Mouse (Mus musculus) E14TG2a.4 (cell line): ENCODE results near the gene Gas7.

Experiments used
- H3K27me3 ChIP-seq: 2 replicates; pipeline ENCODE4 v1.6.1; 2014; ENCODE audit warnings: low read length, control low read depth; ENCODE audit not compliant: insufficient read depth
- H3K36me3 ChIP-seq: 2 replicates; pipeline ENCODE4 v1.6.1; 2014; ENCODE audit warnings: low read length, control low read depth; ENCODE audit not compliant: insufficient read depth
- H3K4me1 ChIP-seq: replicated peaks from 2 replicates; pipeline ENCODE4 v1.6.1; 2014; ENCODE audit warnings: low read depth, low read length, control low read depth
- H3K4me3 ChIP-seq: replicated peaks from 2 replicates; pipeline ENCODE4 v1.5.1; 2014; ENCODE audit warnings: mild to moderate bottlenecking, low read length
- H3K9me3 ChIP-seq: 2 replicates; pipeline ENCODE4 v1.6.1; 2014; ENCODE audit warnings: low read length, control low read depth
- CTCF ChIP-seq: conservative IDR thresholded peaks from 2 replicates; pipeline ENCODE4 v1.5.1; 2014; ENCODE audit warnings: low read length
- NANOG ChIP-seq: IDR thresholded peaks from 2 replicates; pipeline ENCODE4 v1.6.1; 2014; ENCODE audit warnings: borderline replicate concordance, low read length, mixed read lengths
- POU5F1 ChIP-seq: IDR thresholded peaks from 2 replicates; pipeline ENCODE4 v1.6.1; 2014; ENCODE audit warnings: low read length, borderline replicate concordance

Gene Gas7

DNA sequence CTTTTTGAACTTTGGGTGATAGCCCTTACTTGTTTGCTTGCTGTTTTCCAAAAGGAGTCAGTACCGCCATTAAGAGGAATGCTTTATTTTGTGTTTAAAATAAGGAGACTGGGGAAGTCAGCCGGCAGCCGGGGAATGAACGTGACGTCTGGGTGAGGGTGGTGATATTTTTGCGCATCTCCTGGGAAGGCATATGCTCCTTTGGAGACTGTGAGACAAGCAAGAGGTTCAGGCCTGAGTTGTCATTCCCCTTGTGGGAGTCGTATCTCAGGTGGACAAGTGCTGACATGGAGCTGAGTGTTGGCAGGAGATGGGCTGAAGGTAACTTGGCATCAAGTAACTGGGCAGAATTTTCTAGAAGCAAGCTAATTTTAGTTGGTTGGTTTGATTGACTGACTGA, 142.2 kb downstream of the Gas7 start:
- Histone ChIP-seq H3K4me1 (no peaks in the 10 kb centered on the region), H3K4me3 (no peak overlapping the region), H3K9me3 (no peaks in the 10 kb centered on the region), H3K36me3 (no peaks in the 10 kb centered on the region), H3K27me3 (no peaks in the 10 kb centered on the region)
- no peak for TF ChIP-seq CTCF
- TF ChIP-seq POU5F1: no peak
- no peak for TF ChIP-seq NANOG

DNA sequence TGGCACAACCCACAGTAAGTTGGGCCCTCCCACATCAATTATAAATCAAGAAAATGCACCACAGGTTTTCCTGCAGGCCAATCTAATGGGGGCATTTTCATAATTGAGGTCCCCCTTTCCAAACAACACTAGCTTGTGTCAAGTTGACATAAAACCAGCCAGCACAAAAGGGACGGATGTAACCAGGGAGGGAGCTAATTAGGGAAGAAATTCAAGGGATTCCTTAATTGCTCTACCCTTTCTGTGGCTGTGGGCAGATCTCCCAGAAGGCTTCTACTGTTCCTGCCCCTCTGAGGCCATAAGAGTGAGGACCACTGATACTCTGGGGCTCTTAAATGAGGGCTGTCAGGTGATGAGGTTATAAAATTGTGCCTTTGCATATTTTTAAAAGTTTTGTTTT, 143.9 kb downstream of the Gas7 start:
- Histone ChIP-seq H3K27me3 (no peaks in the 10 kb centered on the region), H3K36me3 (no peaks in the 10 kb centered on the region), H3K4me1 (0 out of 2 replicates have a peak, but pooled peaks cover 6% of the 10 kb centered on the region), H3K4me3 (no peak overlapping the region), H3K9me3 (no peaks in the 10 kb centered on the region)
- TF ChIP-seq CTCF (no peak), NANOG (no peak), POU5F1 (no peak)

GRCm38 (mm10) chr11:67600710-67601430, 145.6 kb downstream of the Gas7 start:
- H3K4me1 ChIP-seq: 0 out of 2 replicates have a peak, but pooled peaks cover 6% of the 10 kb centered on the region
- H3K36me3 ChIP-seq: no peaks in the 10 kb centered on the region
- no peak for TF ChIP-seq NANOG
- no peak for TF ChIP-seq CTCF
- no peak for TF ChIP-seq POU5F1
- no peaks in the 10 kb centered on the region for H3K27me3 ChIP-seq
- no peak overlapping the region for H3K4me3 ChIP-seq
- no peaks in the 10 kb centered on the region for H3K9me3 ChIP-seq

DNA sequence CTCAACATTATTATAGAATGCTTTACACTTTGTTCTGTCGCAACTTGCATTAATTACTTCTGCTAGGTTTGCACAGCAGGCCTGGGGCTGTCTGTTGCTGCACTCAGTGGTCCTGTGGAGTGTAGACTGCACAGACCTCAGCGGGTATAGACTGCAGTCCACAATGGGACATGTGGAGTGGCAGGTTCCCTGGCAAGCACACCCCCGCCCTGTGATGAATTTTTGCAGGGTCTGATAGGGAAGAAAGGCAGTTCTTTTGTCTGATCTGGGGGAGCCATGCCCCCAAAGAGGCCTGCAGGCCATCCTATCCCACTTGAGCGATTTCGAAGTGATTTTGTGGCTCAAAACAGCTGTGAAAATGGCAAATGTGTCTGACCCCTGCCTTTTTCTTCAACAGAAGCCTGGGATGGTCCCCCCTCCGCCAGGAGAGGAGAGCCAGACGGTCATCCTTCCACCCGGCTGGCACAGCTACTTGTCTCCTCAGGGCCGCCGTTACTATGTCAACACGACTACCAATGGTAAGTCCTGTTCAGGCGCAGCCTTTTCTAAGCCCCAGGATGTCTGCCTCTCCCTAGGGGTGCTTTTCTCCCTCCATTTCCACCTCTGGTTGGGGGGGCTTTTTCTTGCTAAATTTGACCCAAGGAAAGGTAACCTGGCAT, 147.6 kb downstream of the Gas7 start:
- Histone ChIP-seq H3K27me3 (no peaks in the 10 kb centered on the region), H3K9me3 (peaks cover 5% of the 10 kb centered on the region), H3K4me3 (no peak overlapping the region), H3K36me3 (no peaks in the 10 kb centered on the region), H3K4me1 (0 out of 2 replicates have a peak, but pooled peaks cover 6% of the 10 kb centered on the region)
- TF ChIP-seq POU5F1: no peak
- no peak for TF ChIP-seq NANOG
- no peak for TF ChIP-seq CTCF

- Histone ChIP-seq H3K4me1 (0 out of 2 replicates have a peak, but pooled peaks cover 6% of the 10 kb centered on the region), H3K9me3 (peaks cover 11% of the 10 kb centered on the region), H3K4me3 (no peak overlapping the region), H3K36me3 (no peaks in the 10 kb centered on the region), H3K27me3 (no peaks in the 10 kb centered on the region)
- TF ChIP-seq NANOG (no peak), POU5F1 (no peak), CTCF (no peak)
These were observed 149.2 kb downstream of the Gas7 start for GRCm38 (mm10) chr11:67604481-67604880.

DNA sequence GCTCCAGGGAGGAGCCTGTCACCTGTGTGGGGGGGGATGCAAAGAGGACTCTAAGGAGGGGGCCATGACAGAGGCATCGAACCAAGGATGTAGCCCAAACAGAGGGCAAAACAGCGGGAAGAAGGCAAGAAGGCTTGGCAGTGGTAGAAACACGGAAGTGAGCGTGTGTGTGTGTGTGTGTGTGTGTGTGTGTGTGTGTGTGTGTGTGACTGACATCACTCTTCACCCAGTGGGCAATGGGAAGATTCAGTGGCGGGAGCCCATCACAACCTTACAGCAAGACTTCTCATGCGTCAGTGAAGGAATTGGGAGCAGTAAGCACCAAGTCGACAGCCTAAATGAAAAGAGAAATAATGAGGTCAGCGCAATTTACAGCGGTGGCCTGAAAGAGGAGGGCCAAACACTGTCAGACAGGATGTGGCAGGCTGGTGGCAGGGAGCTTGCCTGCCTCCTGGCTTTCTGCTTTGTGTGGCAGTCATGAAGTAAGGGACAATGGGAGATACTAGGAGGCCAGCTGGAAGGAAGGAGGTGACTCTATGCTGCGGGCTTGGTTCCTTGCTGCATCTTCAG, 153.0 kb downstream of the Gas7 start:
- no peak for TF ChIP-seq NANOG
- TF ChIP-seq POU5F1: no peak
- no peak for TF ChIP-seq CTCF
- Histone ChIP-seq H3K9me3 (peaks cover 11% of the 10 kb centered on the region), H3K36me3 (no peaks in the 10 kb centered on the region)

DNA sequence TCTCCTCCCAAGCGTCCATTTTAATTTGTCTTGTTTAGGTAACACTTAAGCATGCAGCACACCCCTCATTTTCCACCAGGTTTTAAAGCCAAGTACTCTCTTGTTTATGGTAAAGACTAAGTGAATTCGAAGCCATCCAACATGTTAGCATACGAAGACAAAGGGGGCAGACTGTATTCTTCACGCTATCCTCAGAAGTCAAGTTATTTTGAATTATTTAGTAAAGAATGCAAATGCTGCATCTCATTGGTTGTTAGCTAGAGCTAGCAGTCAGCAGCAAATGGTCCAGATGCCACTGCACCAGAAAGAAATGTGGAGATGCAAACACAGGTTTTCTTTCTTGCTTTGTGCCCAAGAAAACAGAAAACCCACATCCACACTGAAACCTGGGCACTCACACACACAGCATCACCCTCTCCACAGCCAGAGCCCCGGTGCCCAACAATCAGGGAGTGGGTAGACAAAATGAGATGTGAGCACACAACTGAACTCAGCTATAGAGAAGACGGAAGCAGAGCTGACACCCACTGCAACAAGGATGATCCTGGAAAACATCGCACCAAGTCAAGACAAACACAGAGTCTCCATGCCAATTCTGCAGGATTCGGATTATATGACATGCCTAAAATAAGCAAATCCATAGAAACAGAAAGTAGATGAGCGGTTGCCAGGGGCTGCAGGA, 157.1 kb downstream of the Gas7 start:
- H3K36me3 ChIP-seq: no peaks in the 10 kb centered on the region
- no peaks in the 10 kb centered on the region for H3K4me1 ChIP-seq
- H3K9me3 ChIP-seq: peaks cover 11% of the 10 kb centered on the region
- TF ChIP-seq POU5F1: no peak
- TF ChIP-seq CTCF: no peak
- TF ChIP-seq NANOG: no peak
- H3K27me3 ChIP-seq: no peaks in the 10 kb centered on the region
- no peak overlapping the region for H3K4me3 ChIP-seq

More for the DNA sequence above, 153.0 kb downstream of the Gas7 start:
- Histone ChIP-seq H3K4me1 (0 out of 2 replicates have a peak, but pooled peaks cover under 1% of the 10 kb centered on the region), H3K27me3 (no peaks in the 10 kb centered on the region), H3K4me3 (no peak overlapping the region)

GRCm38 (mm10) chr11:67616557-67617239, 161.5 kb downstream of the Gas7 start:
- TF ChIP-seq NANOG: no peak
- no peak for TF ChIP-seq CTCF
- no peak for TF ChIP-seq POU5F1
- H3K9me3 ChIP-seq: no peaks in the 10 kb centered on the region

More at GRCm38 (mm10) chr11:67616557-67617239, 161.5 kb downstream of the Gas7 start:
- Histone ChIP-seq H3K4me3 (no peak overlapping the region), H3K36me3 (no peaks in the 10 kb centered on the region), H3K4me1 (no peaks in the 10 kb centered on the region), H3K27me3 (no peaks in the 10 kb centered on the region)
